Mouse (Mus musculus) intestine, embryonic 14.5 days (tissue): ENCODE measurements around the gene Krt77. TPM values are rescaled to one million over a fixed set of nuclear protein-coding genes. Genes with fewer than 3 reads are reported as not detected.

Experiments used
- microRNA-seq: library from miRNA; unstranded; fragments of <30 nt; microRNA quantifications from one replicate; pipeline ENCODE4, GENCODE M21; 2016
- polyA plus RNA-seq: library from polyadenylated mRNA; unstranded; fragments of >200 nt; fragmentation: Nextera tagmentation; extraction: Ambion mirVana; gene quantifications from 2 replicates; pipeline ENCODE4 v1.2.1, GENCODE M21; 2014

Krt77 gene
- polyA plus RNA-seq, 1 experiment from 2014 or later: not detected

Small RNA genes within 50 kb of the gene (microRNA-seq; reads per million reads assigned to microRNA genes)
- not detected for gene Gm44356

Other genes with a start within 250 kb of the Krt77 start
- gene Gm5414, start 241.5 kb downstream of the Krt77 start, polyA plus RNA-seq: not detected in 2 replicates
- not detected in 2 replicates for gene Gm5478, start 222.3 kb downstream of the Krt77 start, polyA plus RNA-seq
- gene Krt6b, start 189.4 kb downstream of the Krt77 start, polyA plus RNA-seq: not detected in 2 replicates
- gene Krt6a, start 175.4 kb downstream of the Krt77 start, polyA plus RNA-seq: not detected in 2 replicates
- 0.47 TPM in 1 of 2 replicates, not detected in the other for gene Krt5, start 156.8 kb downstream of the Krt77 start, polyA plus RNA-seq
- gene Krt71, start 126.6 kb downstream of the Krt77 start, polyA plus RNA-seq: not detected in 2 replicates
- gene Krt72, start 83.2 kb downstream of the Krt77 start, polyA plus RNA-seq: not detected in 2 replicates
- not detected in 2 replicates for gene Krt73, start 67.4 kb downstream of the Krt77 start, polyA plus RNA-seq
- not detected in 2 replicates for gene Krt2, start 51.5 kb downstream of the Krt77 start, polyA plus RNA-seq
- 0.91 and 1.1 TPM in 2 replicates for gene Krt1, start 18.9 kb downstream of the Krt77 start, polyA plus RNA-seq
- not detected in 2 replicates for gene Krt76, start 23.2 kb upstream of the Krt77 start, polyA plus RNA-seq
- gene Krt4, start 55.0 kb upstream of the Krt77 start, polyA plus RNA-seq: 0.14 and 0.19 TPM in 2 replicates
- gene Krt79, start 70.6 kb upstream of the Krt77 start, polyA plus RNA-seq: 0.22 TPM in 1 of 2 replicates, not detected in the other
- gene Krt78, start 84.6 kb upstream of the Krt77 start, polyA plus RNA-seq: 0.09 TPM in 1 of 2 replicates, not detected in the other
- gene Krt8, start 134.8 kb upstream of the Krt77 start, polyA plus RNA-seq: 381 and 486 TPM in 2 replicates
- 184 and 210 TPM in 2 replicates for gene Krt18, start 158.5 kb upstream of the Krt77 start, polyA plus RNA-seq
- 141 and 152 TPM in 2 replicates for gene Eif4b, start 204.1 kb upstream of the Krt77 start, polyA plus RNA-seq
- gene Tns2, start 230.7 kb upstream of the Krt77 start, polyA plus RNA-seq: 41.5 and 48.8 TPM in 2 replicates